Mouse (Mus musculus) erythroblast, adult 5-6 weeks (primary cell): Measurements from ENCODE around the gene Fbxl3. TPM values are rescaled to one million over a fixed set of nuclear protein-coding genes. Genes with fewer than 3 reads are reported as not detected.

Experiments
- ATAC-seq: replicated peaks from 2 replicates; pipeline ENCODE4 v1.8.0; 2016; ENCODE audit warnings: moderate number of reproducible peaks, mild to moderate bottlenecking, moderate TSS enrichment, inconsistent platforms; ENCODE audit not compliant: poor library complexity, low FRiP score, severe bottlenecking
- total RNA-seq, 2 experiments: library from RNA; stranded (forward) in 1 of 2; stranded (reverse) in 1 of 2; fragments of 150-400 nt in 1 of 2; fragments of 200-764, 138-1000 nt in 1 of 2; gene quantifications; 2 replicates each; pipeline versions ENCODE4 v1.2.3 to v1.2.4; 2015 to 2017; ENCODE audit warnings: low replicate concordance in 2 of 2

Fbxl3 gene
- total RNA-seq (2015; ENCODE audit: low replicate concordance) (79.2 and 116 TPM in 2 replicates), total RNA-seq (2017; ENCODE audit: low replicate concordance) (239 and 296 TPM in 2 replicates)

DNA sequence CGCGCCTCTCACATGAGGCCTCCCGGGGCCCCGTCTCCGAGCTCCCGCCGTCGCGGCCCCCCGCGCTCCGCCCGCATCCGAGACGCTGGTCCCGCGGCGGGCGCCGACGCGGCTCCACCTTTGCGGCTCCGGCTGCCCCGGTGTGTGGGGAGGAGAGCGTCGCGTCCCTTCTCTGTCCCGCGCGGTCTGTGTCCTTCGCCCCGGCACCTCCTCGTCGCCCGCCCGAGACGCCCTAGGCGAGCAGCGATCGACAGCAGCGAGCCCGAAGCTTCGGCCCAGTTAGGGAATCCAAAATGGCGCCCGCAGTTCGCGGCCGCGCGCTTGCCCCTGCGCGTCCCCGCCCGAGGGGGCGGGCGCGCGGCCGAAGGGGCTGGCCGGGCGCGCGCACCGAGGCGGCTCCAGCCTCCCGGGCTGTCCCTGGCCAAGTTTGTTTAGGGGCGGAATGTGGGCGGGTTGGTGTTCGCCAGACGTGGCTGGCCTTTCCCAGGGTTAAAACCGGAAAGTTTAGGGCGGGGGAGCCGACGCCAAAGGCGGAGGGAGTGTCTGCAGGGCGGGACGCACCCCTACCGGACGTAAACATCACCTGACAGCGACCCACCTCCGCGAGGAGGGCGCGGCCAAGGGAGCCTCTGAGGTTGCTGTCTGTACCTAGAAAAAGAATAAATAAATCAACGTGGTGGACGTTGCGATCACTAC is at the start of gene Fbxl3:
Gene Fbxl3, minus strand, starts transcription at position 329 of the 696 bp plus-strand sequence.
- ATAC-seq = peak; percentile 95

DNA sequence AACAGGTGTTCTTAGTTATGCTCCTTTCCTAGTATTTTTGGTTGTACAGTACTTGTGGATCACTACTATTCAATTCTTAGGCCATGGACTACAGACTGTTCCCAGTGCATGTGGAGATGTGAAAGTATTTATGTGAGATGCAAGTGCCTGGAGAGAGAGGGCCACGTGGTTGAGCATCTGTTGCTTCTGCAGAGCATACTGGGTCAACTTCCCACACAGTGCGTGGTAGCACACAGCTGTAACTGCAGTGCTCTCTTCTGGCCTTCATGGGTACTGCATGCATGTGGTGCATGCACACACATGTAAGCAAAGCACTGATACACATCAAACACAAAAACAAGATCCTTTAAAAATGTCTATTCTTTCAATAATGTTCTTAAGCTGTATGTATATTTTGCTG is 32.6 kb upstream of the Fbxl3 start:
- ATAC-seq = peak; percentile 97

DNA sequence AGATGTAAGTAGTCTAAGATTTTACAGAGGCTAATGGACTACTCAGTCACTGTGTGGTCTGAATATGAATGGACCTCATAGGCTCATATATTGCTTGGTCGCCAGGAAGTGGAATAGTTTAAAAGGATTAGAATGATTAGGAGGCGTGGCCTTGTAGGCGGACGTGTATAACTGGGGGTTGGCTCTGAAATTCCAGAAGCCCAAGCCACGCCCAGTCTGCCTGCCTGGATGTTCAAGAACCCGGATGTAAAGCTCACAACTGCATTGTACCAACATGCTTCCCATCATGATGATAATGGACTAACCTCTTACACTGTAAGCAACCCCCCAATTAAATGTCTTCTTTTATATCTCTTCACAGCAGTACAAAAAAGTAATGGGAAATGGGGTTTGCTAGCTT is 26.4 kb upstream of the Fbxl3 start:
- ATAC-seq = no peak

DNA sequence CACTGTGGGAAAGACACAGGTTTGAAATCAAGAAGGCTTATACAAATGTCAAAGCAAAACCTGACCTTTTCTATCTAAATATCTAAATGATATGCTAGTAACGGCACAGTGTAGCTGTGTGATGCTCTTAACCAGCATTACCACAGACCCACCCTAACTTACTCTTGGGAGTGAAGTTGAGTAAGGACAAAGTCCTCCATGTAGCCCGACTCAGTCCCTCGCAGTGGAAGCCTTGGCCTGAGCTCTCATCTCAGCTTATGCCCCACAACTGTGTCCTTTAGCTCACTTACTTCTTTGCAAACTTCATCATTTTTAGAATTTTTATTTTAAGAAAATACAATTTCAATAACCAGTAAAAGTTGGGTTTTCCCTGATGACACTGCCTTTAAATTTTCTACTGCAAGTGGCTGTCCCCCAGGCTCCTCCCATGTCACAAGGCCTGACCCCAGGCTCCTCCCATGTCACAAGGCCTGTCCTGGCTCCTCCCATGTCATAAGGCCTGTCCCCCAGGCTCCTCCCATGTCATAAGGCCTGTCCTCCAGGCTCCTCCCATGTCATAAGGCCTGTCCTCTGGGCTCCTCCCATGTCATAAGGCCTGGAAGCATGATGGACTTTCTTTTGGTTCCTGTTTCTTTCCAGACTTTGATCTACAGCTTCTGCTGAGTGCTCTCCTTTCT is 15.8 kb upstream of the Fbxl3 start:
- peak; percentile 88 for ATAC-seq

DNA sequence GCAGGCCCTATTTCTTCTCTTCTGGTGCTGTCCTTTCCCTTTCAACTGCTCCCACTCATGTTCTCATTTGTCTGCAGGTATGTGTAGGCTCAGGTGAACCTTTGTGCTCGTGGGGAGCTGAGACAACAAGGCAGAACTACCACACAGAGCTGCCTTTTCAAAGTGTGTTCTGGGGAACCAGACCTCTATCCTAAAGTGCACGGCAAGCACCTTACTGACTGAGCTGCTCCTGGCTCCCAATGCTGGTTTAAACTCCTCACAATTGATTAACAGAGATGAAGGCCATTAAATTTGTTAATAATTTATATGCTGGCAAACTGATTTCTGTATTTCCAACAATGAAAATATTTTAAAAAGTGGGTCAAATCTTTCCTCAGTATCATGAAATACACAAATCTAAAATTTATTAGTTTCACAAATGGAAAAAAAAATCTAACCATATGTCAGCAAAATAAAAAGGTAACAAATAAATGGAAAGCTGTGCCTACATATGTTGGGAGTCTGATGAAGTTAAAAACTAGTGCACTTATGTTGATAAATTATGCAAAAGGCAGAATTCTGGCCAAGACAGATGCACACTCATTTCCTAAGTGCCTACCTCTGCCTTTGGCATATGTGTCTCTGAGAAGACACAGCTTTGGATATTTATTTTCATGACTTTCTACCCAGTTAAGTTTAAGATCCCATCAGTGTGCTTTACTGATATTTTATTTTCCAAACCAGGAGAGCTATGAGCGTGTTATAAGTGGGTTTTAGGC is 13.4 kb upstream of the Fbxl3 start:
- no peak for ATAC-seq

DNA sequence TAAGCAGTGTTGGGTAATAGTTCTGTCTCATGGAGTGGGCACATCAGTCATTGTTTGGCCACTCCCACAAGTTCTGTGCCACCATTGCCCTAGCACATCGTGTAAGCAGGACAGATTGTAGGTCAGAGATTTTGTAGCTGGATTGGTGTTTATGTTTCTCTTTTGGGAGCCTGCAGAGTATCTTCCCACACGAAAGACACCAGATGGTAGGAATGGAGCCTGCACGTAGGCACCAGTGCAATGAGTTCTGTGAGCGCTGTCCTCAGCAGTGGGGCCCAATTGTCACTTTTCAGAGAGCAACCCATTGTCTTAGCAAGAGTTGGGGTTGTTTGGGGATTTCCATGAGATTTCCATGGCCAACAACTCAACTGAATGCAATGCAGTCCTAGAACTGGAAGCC is 10.6 kb upstream of the Fbxl3 start:
- no peak for ATAC-seq

DNA sequence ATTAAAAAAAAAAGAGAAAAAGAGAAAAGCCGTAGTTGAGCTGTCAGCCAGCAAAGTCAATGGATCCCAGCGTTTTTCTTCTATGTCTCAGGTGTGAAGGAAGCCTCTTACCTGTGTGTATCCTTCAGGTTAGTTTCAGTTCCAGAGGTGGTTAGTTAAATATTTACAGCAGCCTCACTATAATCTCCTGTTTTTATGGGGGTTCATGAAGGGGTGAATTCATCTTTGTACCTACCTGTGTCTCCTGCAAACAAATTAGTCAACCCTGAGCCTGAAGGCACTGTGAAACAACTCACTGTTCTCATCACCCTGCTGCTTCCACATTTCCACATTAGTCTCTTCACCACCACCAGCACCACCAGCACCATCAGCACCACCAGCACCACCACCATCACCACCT is 6.9 kb upstream of the Fbxl3 start:
- no peak for ATAC-seq

DNA sequence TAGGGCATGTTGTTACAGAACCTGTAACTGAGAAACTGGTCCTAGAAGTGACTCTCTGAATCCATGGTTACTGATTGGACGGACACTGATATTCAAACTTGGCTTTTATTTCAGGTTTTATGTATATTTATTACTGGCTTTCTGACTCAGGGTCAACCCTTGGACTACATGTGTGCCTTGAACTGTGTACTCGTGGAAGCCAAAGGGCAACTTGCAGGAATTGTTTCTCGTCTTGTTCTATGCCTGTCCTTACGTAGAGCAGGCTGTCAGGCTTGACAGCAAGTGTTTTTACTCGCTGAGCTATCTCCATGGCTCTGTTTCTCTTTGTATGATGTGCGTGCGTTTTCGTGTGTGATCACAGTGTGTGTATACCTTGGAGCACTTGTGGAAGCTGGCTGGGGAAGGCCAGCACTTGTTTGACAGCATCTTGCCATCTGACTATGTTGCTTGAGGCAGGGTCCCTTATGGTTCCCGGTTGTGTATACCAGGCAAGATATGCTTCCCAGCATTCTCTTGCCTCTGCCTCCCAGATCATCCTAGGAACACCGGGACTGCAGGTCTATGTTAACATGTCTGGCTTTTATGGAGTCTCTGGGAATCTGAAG is 3.5 kb upstream of the Fbxl3 start:
- ATAC-seq = no peak

DNA sequence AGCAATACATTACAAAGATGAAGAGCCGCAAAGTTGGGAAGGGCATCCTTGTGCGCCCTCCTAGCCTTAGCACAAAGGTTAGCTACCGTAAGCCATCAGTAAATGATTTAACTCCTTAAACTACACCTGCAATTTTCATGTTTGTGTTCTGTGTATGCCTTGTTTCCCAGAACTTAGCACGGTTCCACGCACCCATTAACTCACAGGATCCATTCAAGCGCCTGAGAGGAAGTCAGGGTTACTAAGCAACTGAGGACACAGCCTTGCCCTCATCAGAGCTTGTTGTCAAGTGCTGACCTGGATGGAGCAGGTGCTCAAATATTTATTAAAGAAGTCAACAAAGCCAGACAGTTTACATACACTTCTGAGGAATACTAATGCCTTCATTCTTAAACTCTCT is 2.9 kb upstream of the Fbxl3 start:
- no peak for ATAC-seq

DNA sequence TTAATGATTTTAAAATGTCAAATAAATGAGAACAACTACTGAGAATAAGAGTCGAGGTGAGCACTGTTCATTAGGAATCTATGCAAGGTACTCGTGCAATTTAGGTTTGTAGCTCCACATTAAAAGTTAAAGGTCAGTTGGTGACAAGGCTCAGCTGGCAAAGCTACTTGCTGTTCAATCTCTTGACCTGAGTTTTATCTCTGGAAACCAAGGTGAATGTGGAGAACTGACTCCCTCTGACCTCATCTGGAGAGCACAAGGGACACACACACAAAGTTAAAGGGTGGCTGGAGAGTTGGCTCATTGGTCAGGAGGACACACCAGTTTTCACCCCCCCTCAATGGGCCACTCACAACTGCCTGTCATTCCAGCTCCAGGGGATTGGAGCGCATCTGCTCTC is 1.8 kb upstream of the Fbxl3 start:
- ATAC-seq = no peak

DNA sequence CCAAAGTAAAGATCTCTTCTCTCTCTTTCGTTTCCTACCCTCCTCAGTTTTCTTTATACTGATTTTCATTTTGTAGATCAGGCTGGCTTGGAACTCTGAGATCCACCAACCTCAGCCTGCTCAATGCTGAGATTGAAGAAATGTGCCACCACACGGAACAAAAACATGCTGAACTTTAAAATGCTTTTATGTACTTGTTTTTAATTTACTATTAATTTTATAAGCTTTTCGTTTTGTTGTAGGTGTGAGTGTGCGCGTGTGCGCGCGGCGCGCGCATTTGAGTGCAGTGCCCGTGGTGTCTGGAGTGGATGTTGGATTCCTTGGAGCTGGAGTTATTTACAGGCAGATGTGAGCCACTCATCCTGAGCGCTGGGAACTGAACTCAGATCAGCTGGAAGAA is 930 bp upstream of the Fbxl3 start:
- ATAC-seq = no peak

DNA sequence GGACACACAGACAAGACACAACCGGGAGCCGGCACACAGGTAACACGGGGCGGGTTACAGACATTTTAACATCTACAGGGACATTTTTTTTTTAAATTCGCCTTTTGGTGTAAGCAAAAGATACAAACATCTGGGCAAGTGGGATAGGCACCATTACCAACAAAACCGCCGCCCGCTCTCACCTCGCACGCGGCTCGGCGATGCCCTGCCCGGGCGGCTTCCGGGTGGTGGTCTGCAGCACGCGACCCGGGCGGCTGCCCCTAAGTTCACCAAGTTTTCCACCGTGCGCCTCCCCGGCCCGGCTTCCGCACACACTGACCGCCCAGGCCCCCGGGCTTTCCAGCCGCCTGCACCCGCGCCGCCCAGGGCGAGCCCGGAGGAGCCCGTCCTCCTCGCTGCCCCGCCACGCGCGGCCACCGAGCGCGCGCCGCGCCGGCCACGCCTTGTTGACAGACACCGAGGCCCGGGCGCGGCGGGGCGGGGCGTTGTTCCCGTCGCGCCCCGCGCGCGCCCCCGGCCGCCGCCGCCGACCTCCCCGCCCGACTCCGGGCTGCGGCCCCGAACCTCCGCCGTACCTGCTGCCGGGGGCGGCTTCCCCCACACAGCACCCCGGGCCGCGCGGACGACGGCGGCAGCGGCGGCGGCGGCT is 655 bp downstream of the Fbxl3 start:
- peak; percentile 74 for ATAC-seq

DNA sequence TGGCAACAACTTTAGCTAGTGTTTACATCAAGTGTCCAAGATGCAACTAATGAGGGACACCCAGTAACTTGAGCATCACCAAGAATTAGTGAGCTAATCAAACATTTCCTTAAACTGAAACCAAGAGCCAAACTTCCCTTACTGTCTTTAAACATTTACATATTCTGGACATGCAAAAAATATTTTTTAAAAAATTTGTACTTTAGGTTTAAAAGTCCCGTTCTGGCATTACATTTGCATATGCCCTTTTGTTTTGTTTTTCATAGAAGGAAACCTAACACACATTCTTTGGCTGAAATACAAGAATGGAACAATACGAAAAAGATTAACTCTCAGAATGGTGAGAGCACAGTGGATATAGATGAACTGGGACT is 1.2 kb downstream of the Fbxl3 start:
- ATAC-seq = no peak

DNA sequence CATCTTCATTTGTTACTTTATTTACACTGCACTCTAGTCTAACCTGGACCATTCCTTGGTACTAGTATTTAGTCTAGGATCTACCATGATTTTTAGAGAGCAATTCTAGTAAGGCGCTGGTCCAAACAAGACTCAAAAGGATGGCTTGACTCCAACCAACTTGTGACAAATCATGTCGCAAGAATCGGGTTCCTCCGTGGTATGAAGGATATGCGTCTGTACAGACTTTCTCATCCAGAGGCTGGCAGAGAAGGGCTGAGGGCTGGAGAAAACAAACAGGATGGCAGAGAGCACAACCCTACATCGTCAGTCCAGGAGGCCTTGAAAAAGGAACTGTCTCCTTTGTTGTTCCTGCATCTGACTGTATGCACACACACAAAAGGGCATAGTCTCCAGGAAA is 2.7 kb downstream of the Fbxl3 start:
- no peak for ATAC-seq

DNA sequence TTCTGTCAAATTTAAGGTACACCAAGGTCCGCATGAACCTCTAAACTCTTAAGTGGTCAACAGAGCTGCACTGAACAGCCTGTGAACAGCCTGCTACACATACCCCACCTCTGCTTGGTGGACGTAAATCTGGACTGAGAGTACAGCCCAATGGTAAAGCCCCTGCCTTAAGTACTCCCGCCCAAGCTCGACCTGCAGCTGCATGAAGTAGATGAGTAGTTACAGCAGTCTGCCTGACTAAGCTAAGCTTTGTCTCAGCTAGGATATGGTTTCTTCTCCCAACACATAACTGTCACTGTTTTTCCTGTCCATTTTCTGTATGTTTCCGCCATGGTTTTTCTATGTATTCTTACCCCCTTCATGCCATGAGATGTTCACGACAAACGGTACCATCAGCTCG is 3.5 kb downstream of the Fbxl3 start:
- ATAC-seq = no peak

DNA sequence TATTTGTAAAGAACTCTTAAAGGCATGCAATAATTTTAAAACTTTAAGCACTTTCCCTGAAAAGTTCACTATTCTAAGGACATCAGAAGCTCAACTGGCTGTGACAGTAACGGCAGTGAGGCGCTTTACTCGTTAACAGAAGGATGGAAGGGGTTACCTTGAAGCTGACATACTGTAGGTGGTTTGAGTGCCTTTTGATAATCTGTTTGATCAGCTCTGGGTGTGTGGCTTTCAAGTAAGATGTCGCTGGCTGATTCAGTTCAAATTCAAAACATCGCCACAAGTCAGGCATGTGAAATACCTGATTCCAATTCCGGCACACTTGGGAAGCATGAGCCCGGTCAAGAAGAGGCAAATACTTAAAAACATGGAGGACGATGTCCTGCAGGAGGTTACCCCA is 4.3 kb downstream of the Fbxl3 start:
- ATAC-seq = no peak

DNA sequence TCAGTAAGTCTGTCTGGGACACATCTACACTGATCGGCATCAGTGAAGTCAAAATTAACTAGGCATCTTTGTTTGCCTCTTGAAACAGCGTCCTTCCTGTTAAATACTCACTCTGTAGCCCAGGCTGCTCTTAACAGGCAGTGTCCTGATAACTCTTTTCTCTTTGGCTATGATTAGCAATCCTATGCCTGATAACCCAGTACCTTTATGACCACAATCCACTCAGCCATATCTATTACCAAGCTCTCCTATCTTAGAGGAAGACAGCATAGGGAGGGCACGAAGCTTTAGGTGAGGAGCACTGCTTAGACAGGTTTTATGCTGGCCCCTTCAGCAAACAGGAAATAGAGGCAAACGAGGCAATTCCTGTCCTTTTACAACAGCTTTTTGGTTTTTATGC is 5.7 kb downstream of the Fbxl3 start:
- no peak for ATAC-seq

DNA sequence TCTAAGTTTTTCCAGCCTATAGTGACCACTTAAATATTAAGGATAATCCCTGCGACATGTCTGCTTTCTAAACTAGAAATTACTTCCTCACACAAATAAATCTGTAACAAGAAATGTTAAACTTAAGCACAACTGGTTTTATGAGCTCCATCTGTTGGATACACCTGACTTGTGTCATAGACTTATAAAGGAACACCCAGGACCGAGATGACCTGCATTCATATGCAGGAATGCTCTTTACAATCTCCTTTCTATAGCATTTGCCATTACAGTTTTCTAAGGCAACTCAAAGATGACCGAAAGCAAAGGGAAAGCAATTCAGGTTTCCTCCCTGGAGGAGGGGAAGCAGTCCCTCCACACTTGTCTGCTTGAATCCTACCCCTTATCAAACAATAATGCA is 6.1 kb downstream of the Fbxl3 start:
- ATAC-seq = no peak

DNA sequence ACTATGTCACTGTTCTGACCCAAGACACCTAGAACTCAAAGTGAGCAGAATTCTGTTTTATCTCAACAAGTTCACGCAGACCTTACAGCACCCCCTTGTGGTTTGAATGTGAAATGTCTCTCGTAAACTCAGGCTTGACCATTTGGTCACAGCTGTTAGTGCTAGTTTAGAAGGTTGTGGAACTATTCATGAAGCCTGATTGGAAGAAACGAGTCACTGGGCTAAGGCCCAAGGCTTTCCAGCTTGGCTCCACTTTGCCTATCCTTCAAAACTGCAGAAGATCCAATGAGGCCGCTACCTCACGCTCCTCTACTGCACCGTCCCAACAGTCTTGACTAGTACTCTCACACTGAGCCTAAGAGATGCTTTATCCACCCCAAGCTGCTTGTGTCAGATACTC is 10.7 kb downstream of the Fbxl3 start:
- ATAC-seq = peak; percentile 64

DNA sequence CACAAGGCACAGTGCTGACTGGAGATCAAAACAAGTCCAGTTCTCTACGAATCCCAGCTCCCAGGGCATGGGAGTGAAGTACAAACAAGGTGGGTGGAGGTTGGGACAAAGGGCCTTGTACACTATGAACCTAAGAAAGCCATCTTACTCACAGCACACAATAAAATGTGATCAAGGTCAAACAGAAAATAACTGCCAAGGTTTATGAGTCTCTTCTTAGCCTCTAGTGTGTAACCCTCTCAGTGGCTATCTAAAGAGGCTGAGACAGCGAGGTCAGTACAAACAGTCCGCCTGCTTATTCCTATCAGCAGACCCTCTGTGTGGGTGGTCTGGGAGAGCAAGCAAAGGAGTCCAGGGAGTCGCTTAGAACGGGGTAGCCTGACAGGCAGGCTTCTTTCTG is 11.5 kb downstream of the Fbxl3 start:
- no peak for ATAC-seq
